ENCODE assay signal across 8 mouse cellular contexts in genomic region chr3:96239949-96240798, GRCm38 (mm10). TPM values are rescaled to one million over a fixed set of nuclear protein-coding genes. Genes with fewer than 3 reads are reported as not detected.
DNase-seq lines count a peak whose midpoint lies in the region; ATAC-seq and TF ChIP-seq lines count a peak whose summit lies in the region.
"Not testable (repeated sequence)": the region's sequence is repeated elsewhere in the genome, so short reads cannot be mapped to it uniquely, and the experiment has no call there.

Gene Hist2h2aa2 (minus strand): TSS chr3:96240276.

- H3K9ac ChIP-seq in forebrain, embryonic 14.5 days (ENCODE audit: low read length), result peak within 1 kb of the TSS; percentile 56
- peak within 1 kb of the TSS; percentile 63 for H3K9ac ChIP-seq in liver, embryonic 16.5 days (ENCODE audit: low read depth, low read length)
- H3K9ac ChIP-seq in neural tube, embryonic 14.5 days (replicated peaks; ENCODE audit: low read depth, low read length), result peak within 1 kb of the TSS; percentile 8

- H3K27me3 ChIP-seq in forebrain, embryonic 14.5 days (replicated peaks; ENCODE audit: control insufficient read depth, insufficient read depth, low read length); liver, embryonic 16.5 days (ENCODE audit: control insufficient read depth, insufficient read depth, low read depth, low read length); neural tube, embryonic 14.5 days (ENCODE audit: control insufficient read depth, insufficient read depth, low read length); testis, adult 2 months (ENCODE audit: control insufficient read depth, insufficient read depth, low read length): not testable (repeated sequence)

- WGBS in forebrain, embryonic 14.5 days, result 6% methylated on average over 16 of the region's 85 CpGs
- 2% methylated on average over 41 of the region's 85 CpGs for WGBS in large intestine, adult 2 months
- WGBS in liver, embryonic 16.5 days (ENCODE audit: insufficient replicate concordance), result 5% methylated on average over 18 of the region's 85 CpGs
- 5% methylated on average over 22 of the region's 85 CpGs for WGBS in neural tube, embryonic 14.5 days

- intact Hi-C loops in heart, postnatal 10 days (cut with DNase I), result not testable (repeated sequence)

- H3K9me3 ChIP-seq in forebrain, embryonic 14.5 days (replicated peaks; ENCODE audit: control insufficient read depth, low read length); liver, embryonic 16.5 days (replicated peaks; ENCODE audit: control insufficient read depth, low read length); neural tube, embryonic 14.5 days (ENCODE audit: control insufficient read depth, low read length): not testable (repeated sequence)

- peak within 1 kb of the TSS; percentile 22 for H3K4me3 ChIP-seq in forebrain, embryonic 14.5 days (ENCODE audit: low read depth, low read length)
- peak within 1 kb of the TSS; percentile 39 for H3K4me3 ChIP-seq in liver, embryonic 16.5 days (ENCODE audit: low read depth, low read length)
- H3K4me3 ChIP-seq in neural tube, embryonic 14.5 days (ENCODE audit: low read depth, low read length), result peak within 1 kb of the TSS; percentile 28
- H3K4me3 ChIP-seq in testis, adult 2 months (ENCODE audit: control insufficient read depth, low read depth, low read length), result peak within 1 kb of the TSS; percentile 86

- peak; percentile 72 for ATAC-seq in CD4-positive, CD25-positive, alpha-beta regulatory T cell, adult 4 months
- peak; percentile 84 for ATAC-seq in cerebellum, adult (ENCODE audit: insufficient number of reproducible peaks, low FRiP score, low TSS enrichment)
- ATAC-seq in forebrain, embryonic 14.5 days, result peak; percentile 86
- peak; percentile 66 for ATAC-seq in liver, embryonic 16.5 days (ENCODE audit: low read depth)
- ATAC-seq in neural tube, embryonic 14.5 days (ENCODE audit: low read depth), result peak; percentile 90

- TF ChIP-seq CTCF in testis, adult 2 months (IDR thresholded peaks at IDR 0.05; ENCODE audit: control insufficient read depth, insufficient read depth, insufficient replicate concordance, low read depth, low read length), result not testable (repeated sequence)

- peak; percentile 73 for TF ChIP-seq POLR2A in testis, adult 2 months (IDR thresholded peaks at IDR 0.05; ENCODE audit: control insufficient read depth, low read depth, low read length)

- H3K27ac ChIP-seq in forebrain, embryonic 14.5 days (ENCODE audit: low read depth, low read length), result peak within 1 kb of the TSS; percentile 79
- H3K27ac ChIP-seq in liver, embryonic 16.5 days (ENCODE audit: low read length), result peak within 1 kb of the TSS; percentile 91
- peak within 1 kb of the TSS; percentile 70; the same call in 1 of the 2 replicates for H3K27ac ChIP-seq in neural tube, embryonic 14.5 days (ENCODE audit: low read depth, low read length)
- peak within 1 kb of the TSS; percentile 84 for H3K27ac ChIP-seq in testis, adult 2 months (ENCODE audit: control insufficient read depth, insufficient read depth, low read depth, low read length)

- H3K36me3 ChIP-seq in forebrain, embryonic 14.5 days (ENCODE audit: control insufficient read depth, insufficient read depth, low read length); liver, embryonic 16.5 days (ENCODE audit: control insufficient read depth, insufficient read depth); neural tube, embryonic 14.5 days (ENCODE audit: control insufficient read depth, insufficient read depth, low read length); testis, adult 2 months (ENCODE audit: control insufficient read depth, insufficient read depth, low read length): not testable (repeated sequence)

- H3K4me1 ChIP-seq in forebrain, embryonic 14.5 days (ENCODE audit: control insufficient read depth, insufficient read depth, low read length), result peaks cover 25% of the 10 kb centered on the region; the same call in 1 of the 2 replicates
- H3K4me1 ChIP-seq in liver, embryonic 16.5 days (ENCODE audit: control insufficient read depth, low read depth, low read length), result peaks cover 43% of the 10 kb centered on the region
- H3K4me1 ChIP-seq in neural tube, embryonic 14.5 days (ENCODE audit: control insufficient read depth, insufficient read depth, low read length), result peaks cover 12% of the 10 kb centered on the region
- not testable (repeated sequence) for H3K4me1 ChIP-seq in testis, adult 2 months (ENCODE audit: control insufficient read depth, insufficient read depth, low read length)

- peak within 1 kb of the TSS; percentile 50 for H3K4me2 ChIP-seq in forebrain, embryonic 14.5 days (ENCODE audit: low read length)
- peak within 1 kb of the TSS; percentile 63 for H3K4me2 ChIP-seq in liver, embryonic 16.5 days (ENCODE audit: low read depth, low read length)
- H3K4me2 ChIP-seq in neural tube, embryonic 14.5 days (ENCODE audit: low read depth, low read length), result peak within 1 kb of the TSS; percentile 40

- DNase-seq in forebrain, embryonic 14.5 days (ENCODE audit: low spot score), result peak; percentile 73
- DNase-seq in heart, postnatal 10 days, result peak; percentile 96 to 98
- DNase-seq in large intestine, adult 2 months (ENCODE audit: low read depth, low spot score), result not testable (repeated sequence)

RNA-seq across cellular contexts. Expression of gene Hist2h2aa2, which starts in this region (rescaled TPM):
- 10 to 100 TPM; 32.4 to 55.4 TPM for polyA plus RNA-seq in CD4-positive, CD25-positive, alpha-beta regulatory T cell, adult 4 months (2017; shearing (Covaris generic))
- polyA plus RNA-seq in forebrain, embryonic 14.5 days (2014; fragmentation: Nextera tagmentation; extraction: Ambion mirVana), result 58.1 and 74.2 TPM in 2 replicates
- total RNA-seq in heart, postnatal 10 days (2021), result 100 to 1,000 TPM; 615 to 716 TPM
- polyA plus RNA-seq in large intestine, adult 2 months (2012; rRNA removed), result 68.4 and 101 TPM in 2 replicates
- polyA plus RNA-seq in liver, embryonic 16.5 days (2015; fragmentation: Nextera tagmentation; extraction: Ambion mirVana), result 77.1 and 92.2 TPM in 2 replicates
- 32.6 and 49.7 TPM in 2 replicates for polyA plus RNA-seq in neural tube, embryonic 14.5 days (2014; fragmentation: Nextera tagmentation; extraction: Ambion mirVana)
- polyA plus RNA-seq in testis, adult 2 months (2012; rRNA removed), result 37.8 and 209 TPM in 2 replicates

Comparison
In these comparisons a context has a peak if more than half of its experiments do, and no peak if none do; other contexts are left out.
1. H3K4me3 ChIP-seq: peak in every context shown above with its lines; median percentile 86 in testis, adult 2 months; 39 in liver, embryonic 16.5 days; 28 in neural tube, embryonic 14.5 days; 22 in forebrain, embryonic 14.5 days.
2. H3K9ac ChIP-seq: peak in every context shown above with its lines; median percentile 63 in liver, embryonic 16.5 days; 56 in forebrain, embryonic 14.5 days; 8 in neural tube, embryonic 14.5 days.